Mouse (Mus musculus) Muller cell, postnatal 12 days (primary cell): Measurements from ENCODE around the gene Khdrbs2.
A peak's percentile ranks its signal among the peaks of the same experiment; 100 is the strongest.
"Not testable (repeated sequence)": the region's sequence is repeated elsewhere in the genome, so short reads cannot be mapped to it uniquely, and the experiment has no call there.

Experiments
- DNase-seq: peaks from one replicate; pipeline ENCODE4 v3.0.0-alpha.2; 2015; ENCODE audit errors: inconsistent ontology term

Gene Khdrbs2

DNA sequence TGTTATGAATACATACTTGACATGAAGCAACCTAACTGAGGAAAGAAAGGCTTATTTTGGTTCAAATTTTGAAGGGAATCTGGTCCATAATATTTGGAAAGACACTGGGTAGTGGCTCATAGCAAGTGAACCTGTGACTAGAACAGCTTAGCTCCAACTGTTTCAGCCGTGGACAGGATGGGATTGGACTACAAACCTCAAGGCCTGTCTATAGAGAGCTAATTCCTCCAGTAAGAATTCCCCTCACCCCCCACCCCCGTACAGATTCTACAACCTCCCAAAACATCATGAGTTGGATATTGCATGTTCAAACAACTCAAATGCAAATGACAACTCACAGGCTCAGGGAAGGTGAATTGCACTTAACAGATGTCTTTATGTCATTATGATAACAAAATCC lies 298.5 kb downstream of the Khdrbs2 start:
- no peak for DNase-seq

DNA sequence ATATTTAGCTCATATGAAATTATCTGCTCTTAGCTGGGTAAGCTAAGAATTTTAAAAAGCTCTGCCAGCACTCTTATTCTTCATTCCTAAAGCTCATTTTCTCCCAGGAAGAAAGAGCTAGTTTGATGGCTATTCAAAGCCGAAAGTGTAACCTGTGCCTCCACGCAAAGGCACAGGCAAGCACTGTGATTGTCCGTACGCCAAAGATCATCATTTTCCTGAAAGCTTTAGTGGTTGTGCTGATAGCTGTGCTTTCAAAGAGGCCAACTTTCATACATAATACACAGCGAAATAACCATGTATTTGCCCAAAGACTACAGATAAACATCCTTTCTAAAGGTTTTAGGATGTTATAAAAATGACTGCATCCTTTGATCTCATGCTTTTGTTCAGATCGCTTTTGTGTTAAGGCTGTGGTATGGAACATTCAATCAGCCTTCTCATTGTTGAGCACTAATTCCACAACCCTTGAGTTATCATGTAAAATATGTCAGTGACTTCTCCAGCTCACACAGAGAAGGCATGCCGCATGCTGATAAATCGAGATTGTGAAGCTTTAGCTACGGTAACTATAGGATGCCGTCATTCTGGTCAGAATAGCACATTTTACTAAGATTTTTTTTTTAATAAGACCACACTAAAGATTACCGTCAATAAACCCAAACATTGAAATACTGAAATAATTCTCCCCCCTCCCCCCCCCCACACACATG lies 299.1 kb downstream of the Khdrbs2 start:
- no peak for DNase-seq

DNA sequence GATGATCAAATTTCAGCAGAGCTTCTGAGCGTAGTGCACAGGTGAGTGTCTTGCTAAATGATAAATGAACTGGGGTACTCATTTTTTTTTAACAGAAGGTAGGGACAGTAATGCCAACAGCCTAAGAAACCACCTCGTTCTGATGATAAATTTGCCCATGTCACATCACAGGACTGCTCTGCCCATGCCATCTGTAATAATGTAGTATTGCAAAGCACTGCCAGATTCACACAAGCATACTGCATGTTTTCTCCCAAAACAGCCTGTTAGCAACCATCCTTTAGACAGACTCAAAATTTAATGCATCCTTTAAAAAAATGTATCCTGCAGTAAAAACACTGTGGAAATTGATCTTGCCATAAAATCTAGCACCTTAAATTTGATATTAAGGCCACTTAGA lies 315.4 kb downstream of the Khdrbs2 start:
- no peak for DNase-seq

DNA sequence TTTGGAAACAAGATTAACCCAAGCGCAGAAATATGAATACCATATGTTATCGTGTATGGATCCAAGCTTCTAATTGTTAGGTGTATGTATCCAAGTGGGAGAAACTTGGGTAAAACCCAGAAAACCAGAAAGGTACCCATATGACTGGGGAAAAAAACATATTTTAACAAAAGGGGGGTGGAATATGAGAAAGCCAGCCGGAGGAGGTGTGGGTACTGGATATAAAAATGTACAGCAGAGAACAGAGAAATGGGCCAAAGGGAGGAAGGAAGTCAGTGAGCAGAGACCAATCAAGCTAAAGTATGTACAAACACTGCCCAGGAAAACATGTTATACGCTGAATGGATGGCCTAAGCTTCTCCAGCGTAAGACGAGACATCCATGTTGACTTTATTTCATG lies 330.9 kb downstream of the Khdrbs2 start:
- DNase-seq, result no peak

DNA sequence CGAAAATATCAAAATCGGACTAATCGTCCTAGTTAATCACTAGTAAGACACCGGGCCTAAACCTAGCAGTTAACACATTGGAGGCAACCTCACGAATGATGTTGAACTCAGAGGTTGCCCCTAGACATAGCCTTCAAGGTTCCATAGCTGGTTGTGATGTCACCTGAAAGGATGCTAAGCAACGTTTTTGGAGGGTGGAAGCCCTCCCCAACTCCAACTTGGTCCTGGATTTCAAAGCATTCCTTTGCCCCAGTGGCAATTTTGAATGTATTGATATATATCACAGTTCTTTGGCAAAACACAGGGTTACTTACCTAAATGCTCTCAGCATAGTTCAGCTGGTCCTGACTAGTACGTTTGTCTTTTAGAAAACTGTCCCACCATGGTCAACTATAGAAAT lies 374.7 kb downstream of the Khdrbs2 start, which contains the start of gene Gm5415:
TSS of gene Gm5415 (minus strand) at position 101 of the 400 bp plus-strand sequence.
- DNase-seq, result not testable (repeated sequence)

DNA sequence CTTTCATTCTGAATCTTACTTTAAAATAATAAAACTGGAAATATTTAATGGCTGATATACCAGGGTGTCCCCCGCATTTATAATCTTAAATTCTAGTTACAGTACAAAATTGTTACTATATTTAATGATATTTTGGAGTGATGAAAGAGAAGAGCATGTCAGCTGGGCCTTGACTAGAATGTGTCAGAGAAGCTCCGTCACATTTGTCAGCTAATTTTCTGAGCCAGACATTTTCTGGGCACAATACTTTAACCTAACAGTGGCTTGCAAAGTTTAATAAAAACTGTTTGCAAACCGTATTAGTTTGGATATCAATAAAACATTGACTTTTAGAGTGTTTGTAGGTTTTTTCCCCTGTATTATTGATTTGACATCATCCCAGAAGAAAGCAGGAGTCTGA lies 380.9 kb downstream of the Khdrbs2 start:
- DNase-seq, result no peak

DNA sequence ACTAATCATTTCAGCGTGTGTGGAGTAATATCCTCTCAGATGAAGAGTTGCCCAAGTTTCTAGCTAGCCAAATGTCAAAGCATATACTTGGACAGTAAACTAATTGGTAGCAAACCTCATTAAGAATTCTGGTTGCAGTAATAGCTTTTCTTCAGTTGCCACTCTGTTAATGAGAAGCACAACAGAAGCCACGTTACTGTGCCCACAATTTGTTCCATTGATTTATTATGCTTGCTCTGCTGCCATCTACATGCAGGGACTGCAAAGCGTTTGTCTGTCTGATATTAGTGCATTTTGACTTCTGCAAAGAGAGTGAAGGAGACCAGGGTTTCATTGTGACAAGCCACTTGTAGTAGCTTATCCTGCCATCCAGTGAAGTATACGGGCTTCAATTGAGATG lies 381.4 kb downstream of the Khdrbs2 start:
- DNase-seq, result peak; percentile 71

DNA sequence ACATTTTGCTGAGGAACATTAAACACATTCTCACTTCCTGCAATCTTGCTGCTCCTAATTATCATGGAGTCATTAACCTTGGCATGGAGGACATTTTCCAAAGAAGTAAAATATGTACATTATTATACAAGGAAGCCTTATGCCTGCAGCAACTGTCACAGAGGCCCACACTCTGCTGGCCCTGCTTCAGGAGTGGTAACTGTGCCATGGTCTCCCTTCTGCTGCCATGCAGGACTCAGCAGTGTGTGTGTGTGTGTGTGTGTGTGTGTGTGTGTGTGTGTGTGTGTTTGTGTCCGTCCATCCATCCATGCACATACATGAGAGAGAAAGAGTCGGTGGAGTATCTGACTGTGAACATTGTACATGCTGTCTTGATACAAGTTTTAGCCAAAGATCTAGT lies 396.4 kb downstream of the Khdrbs2 start:
- DNase-seq, result no peak

DNA sequence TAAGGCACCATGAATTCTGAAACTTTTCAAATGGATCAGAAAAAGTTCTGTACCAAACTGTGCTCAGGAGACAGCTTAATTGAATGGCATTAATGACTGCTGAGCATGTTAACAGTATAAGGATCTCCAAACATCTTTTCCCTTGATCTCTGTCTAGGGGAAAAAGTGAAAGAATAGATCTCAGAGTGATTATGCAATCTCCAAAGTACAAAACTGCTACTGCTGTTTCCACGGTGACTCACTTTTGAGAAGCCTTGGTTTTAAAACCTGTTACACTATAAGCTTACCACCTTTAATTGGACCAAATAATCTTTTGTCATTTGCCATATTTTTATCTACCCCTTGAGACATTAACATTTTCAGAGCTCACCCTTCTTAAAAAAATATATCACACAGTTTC lies 453.5 kb downstream of the Khdrbs2 start:
- DNase-seq, result no peak

DNA sequence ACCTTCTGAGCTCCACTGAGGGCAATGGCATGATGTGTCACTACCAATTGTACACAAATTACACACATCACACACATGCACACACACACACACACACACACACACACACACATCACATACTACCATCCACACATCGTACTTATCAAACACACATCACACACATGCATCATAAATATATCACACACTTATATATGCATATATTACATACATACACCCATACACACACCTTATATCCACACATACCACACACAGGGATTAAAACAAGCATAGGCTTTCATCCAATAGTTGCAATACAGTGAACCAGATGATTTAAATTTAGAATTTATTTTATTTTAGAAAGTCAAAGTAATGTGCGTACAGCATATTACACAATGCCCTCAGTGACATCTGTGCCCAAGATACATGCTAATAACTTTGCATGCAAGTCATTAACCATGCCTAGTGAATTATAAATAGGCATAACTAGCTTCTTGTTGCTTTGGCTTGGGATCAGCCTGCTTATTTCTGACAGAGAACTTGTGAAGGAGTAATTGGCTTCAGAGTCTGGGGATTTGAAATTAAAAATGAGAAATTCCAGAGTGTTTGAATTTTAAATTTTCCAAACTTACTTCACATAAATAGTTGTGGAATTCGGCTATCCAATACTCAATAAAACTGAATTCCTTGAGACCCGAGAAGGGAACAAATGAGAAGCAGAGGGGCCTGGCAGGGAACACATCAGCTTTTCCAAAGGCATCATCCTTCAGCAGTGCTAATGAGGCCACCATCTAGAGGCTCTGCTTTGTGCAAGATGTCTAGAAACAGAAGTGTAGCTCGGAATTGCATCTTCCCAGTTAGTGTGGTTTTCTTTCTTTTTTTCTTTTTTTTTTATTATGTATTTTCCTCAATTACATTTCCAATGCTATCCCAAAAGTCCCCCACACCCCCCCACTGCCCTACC lies 460.2 kb downstream of the Khdrbs2 start:
- DNase-seq, result no peak

DNA sequence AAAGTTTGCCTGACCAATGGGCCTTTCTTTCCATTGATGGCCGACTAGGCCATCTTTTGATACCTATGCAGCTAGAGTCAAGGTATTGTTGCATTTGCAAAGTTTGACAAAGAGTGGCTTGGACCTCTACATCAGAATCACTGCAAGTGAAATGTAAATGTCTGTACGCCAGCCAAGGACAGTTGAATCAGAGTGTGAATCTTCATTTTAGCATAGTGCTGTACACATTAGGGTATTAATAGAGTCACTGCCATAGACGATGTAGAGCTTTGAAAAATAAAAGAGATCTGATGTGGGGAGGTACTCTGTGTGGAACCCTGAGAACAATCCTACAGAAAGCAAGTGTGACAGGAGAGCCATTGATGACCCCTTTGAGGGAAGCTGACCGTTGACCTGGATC lies 460.9 kb downstream of the Khdrbs2 start:
- no peak for DNase-seq

DNA sequence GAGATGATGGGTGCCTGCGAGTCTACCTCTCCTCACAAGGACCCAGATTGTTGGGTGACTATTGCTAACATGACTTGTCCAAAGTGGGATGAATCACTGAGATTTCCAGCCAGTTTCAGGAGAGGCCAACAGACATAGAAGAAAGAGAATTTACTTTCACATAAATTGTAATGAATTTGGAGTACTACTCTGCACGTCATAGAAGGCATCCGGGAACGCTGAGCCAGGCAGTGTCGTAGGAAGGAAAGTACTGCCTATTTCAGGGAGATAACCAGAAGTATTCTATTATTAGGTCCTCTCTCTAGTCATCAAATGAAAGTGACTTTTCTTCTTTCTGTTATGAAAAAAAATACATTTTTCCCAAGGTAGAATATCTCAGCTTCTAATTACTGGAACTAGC lies 466.6 kb downstream of the Khdrbs2 start:
- DNase-seq, result no peak

DNA sequence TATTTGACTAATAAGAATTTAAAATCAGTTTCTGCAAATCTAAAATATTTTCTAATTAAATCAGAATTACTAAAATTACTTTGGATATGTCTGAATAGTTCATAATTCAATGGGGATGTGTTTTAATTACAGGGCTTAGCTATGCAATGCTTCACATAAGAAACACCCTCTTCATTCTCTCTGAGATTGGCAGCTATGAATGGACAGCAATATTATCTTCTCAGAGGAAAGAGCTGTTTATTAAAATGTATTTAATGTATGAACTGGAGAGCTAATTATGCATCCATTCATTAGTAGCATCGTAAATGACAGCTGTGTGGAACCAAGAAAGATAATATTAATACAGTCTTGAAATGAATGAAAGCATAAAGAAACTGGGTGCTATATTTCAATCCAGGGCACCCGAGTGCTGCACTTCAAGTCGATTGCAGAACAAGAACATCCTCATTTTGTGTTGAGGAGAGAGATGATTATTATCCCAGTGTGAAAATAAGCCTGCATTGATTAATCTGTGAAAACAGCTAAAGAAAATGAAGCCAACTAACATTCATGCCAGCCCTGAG lies 477.2 kb downstream of the Khdrbs2 start:
- DNase-seq, result no peak

DNA sequence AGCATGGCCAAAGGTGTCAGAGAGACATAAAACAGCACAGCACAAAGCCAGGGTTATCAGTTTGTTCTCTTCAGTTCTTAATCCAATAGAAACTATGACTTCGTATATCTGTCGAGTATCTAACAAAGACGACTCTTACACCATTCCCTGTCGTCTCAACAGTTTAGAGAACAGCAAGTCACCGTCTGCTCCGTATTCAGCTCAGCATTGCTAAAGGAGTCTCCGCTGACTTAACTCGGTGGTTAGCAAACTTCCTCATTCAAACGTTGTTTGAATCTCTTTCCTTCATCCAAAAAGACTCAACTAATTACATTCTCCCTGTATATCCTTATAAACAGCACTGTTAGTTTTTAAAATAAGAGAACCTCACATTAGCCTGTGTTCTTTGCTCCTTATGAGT lies 521.3 kb downstream of the Khdrbs2 start:
- no peak for DNase-seq

DNA sequence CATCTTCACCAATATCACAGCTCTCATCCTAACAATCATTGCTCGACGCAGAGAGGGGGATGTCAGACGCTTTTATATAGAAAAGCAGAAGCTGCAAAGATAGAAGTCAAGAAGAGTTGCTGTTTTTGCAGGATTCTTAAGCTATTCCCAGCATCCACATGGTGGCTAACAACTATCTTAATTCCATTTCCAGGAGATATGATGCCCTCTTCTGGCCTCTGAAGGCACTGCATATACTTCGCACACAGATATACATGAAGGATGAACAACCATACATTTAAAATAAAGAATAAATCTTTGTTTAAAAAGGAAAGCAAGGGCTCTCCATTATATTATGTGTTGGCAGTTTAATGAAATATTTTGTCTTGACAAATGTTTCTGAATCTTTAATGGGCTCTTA lies 527.6 kb downstream of the Khdrbs2 start:
- no peak for DNase-seq

DNA sequence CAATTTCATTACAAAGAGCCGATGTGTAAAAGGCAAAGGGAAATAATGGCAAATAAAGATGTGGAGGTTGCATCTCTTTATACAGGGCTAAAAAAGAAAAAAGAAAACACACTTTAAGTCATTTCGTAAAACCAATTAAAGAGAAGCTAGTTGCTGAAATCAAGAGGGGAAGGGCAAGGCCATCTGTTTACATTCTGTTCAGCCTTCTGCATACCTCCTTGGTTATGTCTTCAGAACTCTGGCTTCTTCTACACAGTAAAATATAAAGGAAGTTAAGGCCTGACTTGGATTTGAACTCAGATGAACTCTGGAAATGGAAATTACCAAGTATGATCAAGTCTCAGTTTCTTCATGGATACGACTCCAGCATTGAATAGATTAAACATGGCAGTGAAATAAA lies 528.8 kb downstream of the Khdrbs2 start:
- no peak for DNase-seq
